Mouse (Mus musculus) heart, postnatal 0 days (tissue): ENCODE data around the gene Mrpl19.

Experiments used
- CTCF ChIP-seq: IDR thresholded peaks from 2 replicates; pipeline ENCODE4 v1.5.1; 2016; ENCODE audit warnings: antibody characterized with exemption, control low read depth, low read depth
- EP300 ChIP-seq: IDR thresholded peaks from 2 replicates; pipeline ENCODE4 v1.6.1; 2016; ENCODE audit warnings: antibody characterized with exemption, low read depth

DNA sequence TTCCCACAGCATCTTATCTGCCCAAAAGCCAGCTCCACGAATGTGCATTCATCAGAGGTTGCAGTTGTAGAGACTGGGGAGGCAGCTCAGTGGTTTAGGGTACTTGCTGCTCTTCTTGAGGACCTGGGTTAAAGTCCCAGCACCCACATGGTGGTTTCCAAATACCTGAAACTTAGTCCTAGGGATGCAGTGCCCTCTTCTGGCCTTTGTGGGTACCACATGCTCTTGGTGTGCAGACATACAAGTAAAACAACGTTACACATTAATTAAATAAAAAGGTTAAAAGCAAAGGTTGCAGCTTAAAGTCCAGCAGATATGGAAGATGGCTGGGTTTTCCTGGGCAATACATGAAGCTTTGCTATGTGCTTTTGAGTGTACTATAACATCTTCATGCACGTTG is 32.5 kb downstream of the Mrpl19 start:
- TF ChIP-seq CTCF = no peak
- no peak for TF ChIP-seq EP300
